Mouse (Mus musculus): ENCODE measurements at regions not wholly inside any gene's neighbourhood (a gene's known extent, or its start where the extent isn't known, plus 50 kb on each side); places are given as distances from the start of the nearest gene placed in this dataset.

DNA sequence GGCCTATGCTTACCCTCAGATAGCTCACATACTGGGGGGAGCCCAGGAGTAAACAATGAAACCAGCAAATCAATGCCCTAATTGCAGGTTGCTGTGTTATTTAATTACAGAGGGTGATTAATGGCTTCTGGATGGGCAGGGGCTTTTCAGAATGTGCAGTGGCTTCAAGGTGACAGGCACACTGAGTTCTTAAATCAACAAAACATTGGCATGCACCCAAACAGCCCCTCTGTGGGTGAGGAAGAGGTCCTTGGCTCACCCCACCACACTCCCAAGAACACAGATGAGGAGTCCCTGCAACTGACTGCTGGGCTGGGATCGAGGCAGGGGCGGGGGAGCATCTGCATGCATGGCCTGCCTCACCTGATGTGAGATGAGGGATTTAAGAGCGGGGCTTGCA lies 255.5 kb downstream of the Cryba4 start:
- 41% methylated on average over 3 of the region's 3 CpGs for WGBS
- Histone ChIP-seq H3K9ac (ENCODE audit: low read length) (no peak overlapping the region), H3K27me3 (ENCODE audit: control insufficient read depth, insufficient read depth, low read length) (no peaks in the 10 kb centered on the region), H3K9me3 (ENCODE audit: control insufficient read depth, low read length) (no peaks in the 10 kb centered on the region), H3K27ac (replicated peaks) (no peak overlapping the region), H3K4me3 (ENCODE audit: low read depth, low read length) (no peak overlapping the region), H3K4me1 (replicated peaks; ENCODE audit: control insufficient read depth, insufficient read depth) (no peaks in the 10 kb centered on the region), H3K36me3 (ENCODE audit: control insufficient read depth, insufficient read depth, low read length) (no peaks in the 10 kb centered on the region), H3K4me2 (replicated peaks; ENCODE audit: low read depth) (no peak overlapping the region)
- no peak for DNase-seq (ENCODE audit: low spot score)
- TF ChIP-seq EP300 (optimal IDR thresholded peaks at IDR 0.05), result no peak
- no peak for TF ChIP-seq CTCF (IDR thresholded peaks at IDR 0.05; ENCODE audit: low read depth)
- no peak for ATAC-seq (ENCODE audit: low FRiP score, low TSS enrichment)

DNA sequence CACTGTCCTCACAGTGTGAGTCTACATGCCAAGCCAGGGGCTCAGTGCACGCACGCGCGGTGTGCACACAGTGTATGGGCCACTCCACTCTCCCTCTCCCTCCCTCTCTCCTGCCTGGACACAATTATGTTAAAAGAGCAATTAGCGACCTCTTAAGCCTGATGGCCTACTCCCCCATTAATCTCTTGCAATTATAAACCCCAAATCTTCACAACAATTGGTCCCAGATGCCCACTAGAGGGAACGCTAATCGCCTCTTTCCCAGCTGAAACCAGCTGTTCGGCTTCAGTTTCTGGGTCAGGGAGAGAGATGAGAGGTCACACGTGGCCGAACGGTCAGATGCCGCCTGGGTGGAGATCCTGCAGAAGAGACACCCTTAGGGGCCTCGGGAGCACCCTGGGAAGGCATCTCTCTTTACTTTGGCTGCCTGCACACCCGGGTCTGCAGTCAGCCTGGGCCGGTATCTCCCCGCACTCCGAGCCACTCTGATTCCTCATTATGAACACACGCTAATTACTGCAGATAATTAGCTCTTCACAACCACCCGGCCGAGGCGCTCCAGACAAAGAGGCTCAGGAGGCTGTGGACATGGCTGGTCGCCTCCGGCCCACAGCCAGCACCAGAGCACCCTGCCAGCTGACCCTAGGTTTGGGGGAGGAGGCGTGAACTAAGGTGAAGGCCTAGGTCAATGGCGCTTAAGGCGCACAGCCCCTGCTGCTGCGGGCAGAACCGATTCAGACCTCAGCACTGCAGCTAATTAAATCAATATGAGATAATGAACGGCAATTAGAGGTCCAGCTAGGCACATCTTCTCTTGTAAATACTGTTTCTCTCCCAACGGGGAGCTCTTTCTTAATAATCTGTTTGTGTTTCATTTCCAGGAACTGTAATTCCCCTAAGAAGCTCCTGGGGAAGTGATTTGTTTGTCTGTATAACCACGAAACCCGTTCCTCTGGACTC lies 250.3 kb downstream of the Cryba4 start:
- H3K27me3 ChIP-seq (ENCODE audit: control insufficient read depth, insufficient read depth, low read length), result no peaks in the 10 kb centered on the region
- H3K9ac ChIP-seq (ENCODE audit: low read length), result no peak overlapping the region
- H3K4me1 ChIP-seq (replicated peaks; ENCODE audit: control insufficient read depth, insufficient read depth), result no peaks in the 10 kb centered on the region
- no peak overlapping the region for H3K4me2 ChIP-seq (replicated peaks; ENCODE audit: low read depth)
- peak; percentile 40 for TF ChIP-seq CTCF (IDR thresholded peaks at IDR 0.05; ENCODE audit: low read depth)
- TF ChIP-seq EP300 (optimal IDR thresholded peaks at IDR 0.05), result no peak
- DNase-seq (ENCODE audit: low spot score) (no peak), ATAC-seq (ENCODE audit: low FRiP score, low TSS enrichment) (peak; percentile 38)
- H3K4me3 ChIP-seq (ENCODE audit: low read depth, low read length), result no peak overlapping the region
- no peaks in the 10 kb centered on the region for H3K9me3 ChIP-seq (ENCODE audit: control insufficient read depth, low read length)
- WGBS, result 30% methylated on average over 32 of the region's 32 CpGs
- no peaks in the 10 kb centered on the region for H3K36me3 ChIP-seq (ENCODE audit: control insufficient read depth, insufficient read depth, low read length)
- H3K27ac ChIP-seq (replicated peaks), result no peak overlapping the region

DNA sequence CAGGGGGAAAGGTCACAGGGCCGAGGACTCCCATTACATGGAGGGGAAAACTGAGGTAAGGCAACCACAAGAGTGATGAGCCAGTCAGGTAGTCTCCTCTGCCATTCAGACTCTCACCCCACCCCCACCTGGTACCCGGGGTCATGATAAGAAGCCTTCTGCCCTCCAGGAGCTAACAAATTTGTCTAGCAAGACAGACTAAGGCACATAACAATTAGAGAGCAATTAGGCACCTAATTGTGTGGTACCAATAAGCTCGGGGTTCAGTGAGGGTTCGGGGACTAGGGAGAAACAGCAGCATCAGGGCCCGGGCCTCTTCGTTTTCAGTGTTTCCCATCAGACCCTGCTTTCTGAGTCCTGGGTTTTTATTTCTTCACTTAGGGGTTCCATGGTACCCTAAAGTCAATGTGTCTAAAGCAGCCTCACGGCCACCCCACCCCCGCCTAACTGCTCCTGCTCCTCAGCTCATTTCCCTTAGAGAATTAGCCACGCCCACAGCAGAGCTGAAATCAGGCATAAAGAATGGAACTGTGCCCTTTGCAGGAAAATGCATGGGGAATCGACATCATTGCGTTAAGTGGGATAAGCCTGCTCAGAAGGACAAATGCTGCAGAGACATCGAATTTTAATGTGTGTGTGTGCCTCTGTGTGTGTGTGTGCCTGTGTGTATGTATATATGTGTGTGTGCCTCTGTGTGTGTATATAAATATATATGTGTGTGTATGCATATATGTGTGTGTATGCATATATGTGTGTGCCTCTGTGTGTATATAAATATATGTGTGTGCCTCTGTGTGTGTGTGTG lies 249.3 kb downstream of the Cryba4 start:
- H3K27me3 ChIP-seq (ENCODE audit: control insufficient read depth, insufficient read depth, low read length), result no peaks in the 10 kb centered on the region
- DNase-seq (ENCODE audit: low spot score) (no peak), ATAC-seq (ENCODE audit: low FRiP score, low TSS enrichment) (no peak)
- H3K9ac ChIP-seq (ENCODE audit: low read length), result no peak overlapping the region
- H3K27ac ChIP-seq (replicated peaks), result no peak overlapping the region
- 64% methylated on average over 12 of the region's 12 CpGs for WGBS
- TF ChIP-seq CTCF (IDR thresholded peaks at IDR 0.05; ENCODE audit: low read depth) (no peak), EP300 (optimal IDR thresholded peaks at IDR 0.05) (no peak)
- no peak overlapping the region for H3K4me2 ChIP-seq (replicated peaks; ENCODE audit: low read depth)
- no peak overlapping the region for H3K4me3 ChIP-seq (ENCODE audit: low read depth, low read length)
- H3K36me3 ChIP-seq (ENCODE audit: control insufficient read depth, insufficient read depth, low read length), result no peaks in the 10 kb centered on the region
- no peaks in the 10 kb centered on the region for H3K9me3 ChIP-seq (ENCODE audit: control insufficient read depth, low read length)
- no peaks in the 10 kb centered on the region for H3K4me1 ChIP-seq (replicated peaks; ENCODE audit: control insufficient read depth, insufficient read depth)

DNA sequence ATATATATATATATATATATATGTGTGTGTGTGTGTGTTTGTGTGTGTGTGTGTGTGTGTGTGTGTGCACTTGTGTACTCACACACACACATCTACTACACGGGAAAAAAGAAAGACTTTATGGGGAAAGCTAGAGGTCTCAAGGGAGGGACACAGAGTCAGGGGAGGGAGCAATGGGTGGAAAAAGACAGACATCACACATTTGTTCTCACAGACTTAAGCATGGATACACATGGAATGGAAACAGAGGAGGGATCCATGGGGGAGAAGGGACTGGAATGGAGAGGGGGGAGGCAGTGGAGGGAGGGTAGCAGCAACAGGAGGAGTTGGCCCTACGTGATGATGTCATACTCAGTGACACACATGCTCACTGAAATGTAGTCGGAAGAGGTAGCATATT lies 248.3 kb downstream of the Cryba4 start:
- no peaks in the 10 kb centered on the region for H3K4me1 ChIP-seq (replicated peaks; ENCODE audit: control insufficient read depth, insufficient read depth)
- no peaks in the 10 kb centered on the region for H3K9me3 ChIP-seq (ENCODE audit: control insufficient read depth, low read length)
- H3K27me3 ChIP-seq (ENCODE audit: control insufficient read depth, insufficient read depth, low read length), result no peaks in the 10 kb centered on the region
- TF ChIP-seq CTCF (IDR thresholded peaks at IDR 0.05; ENCODE audit: low read depth) (no peak), EP300 (optimal IDR thresholded peaks at IDR 0.05) (no peak)
- no peak overlapping the region for H3K27ac ChIP-seq (replicated peaks)
- no peak overlapping the region for H3K9ac ChIP-seq (ENCODE audit: low read length)
- H3K4me2 ChIP-seq (replicated peaks; ENCODE audit: low read depth), result no peak overlapping the region
- WGBS, result 65% methylated on average over 3 of the region's 3 CpGs
- DNase-seq (ENCODE audit: low spot score) (no peak), ATAC-seq (ENCODE audit: low FRiP score, low TSS enrichment) (no peak)
- no peaks in the 10 kb centered on the region for H3K36me3 ChIP-seq (ENCODE audit: control insufficient read depth, insufficient read depth, low read length)
- H3K4me3 ChIP-seq (ENCODE audit: low read depth, low read length), result no peak overlapping the region

DNA sequence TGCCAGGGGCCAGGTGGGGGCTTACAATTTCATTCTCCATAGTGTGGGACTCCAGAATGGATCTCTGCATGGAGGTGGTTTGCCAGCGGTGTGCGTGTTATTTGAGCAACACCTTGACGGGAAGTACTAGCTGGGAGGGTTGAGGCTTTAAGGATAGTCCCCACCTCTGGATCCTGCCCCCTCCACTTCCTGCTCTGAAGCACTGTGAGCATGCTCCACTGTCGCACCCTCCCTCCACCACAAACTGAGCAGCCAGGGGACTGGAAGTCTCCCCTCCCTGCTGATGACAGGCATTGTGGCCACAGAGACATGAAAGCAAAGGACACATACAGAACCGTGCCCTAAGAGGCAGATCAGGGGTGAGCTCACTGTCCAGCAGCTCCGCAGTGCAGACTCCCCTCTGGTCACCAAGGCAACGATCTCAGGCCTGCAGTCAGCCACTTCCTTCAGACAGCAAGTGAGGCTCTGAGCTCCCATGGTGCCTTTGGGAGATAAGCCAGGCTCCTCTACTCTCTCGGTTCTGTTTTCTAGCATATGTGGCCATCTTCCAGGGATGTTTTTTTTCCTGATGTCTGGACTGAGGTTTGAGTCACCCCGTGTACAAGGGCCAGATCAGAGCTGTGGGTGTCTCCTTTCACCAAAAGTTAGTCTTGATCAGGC lies 239.7 kb downstream of the Cryba4 start:
- H3K9ac ChIP-seq (ENCODE audit: low read length), result no peak overlapping the region
- ATAC-seq (ENCODE audit: low FRiP score, low TSS enrichment) (no peak; the same call in 1 of the 2 replicates), DNase-seq (ENCODE audit: low spot score) (no peak)
- H3K4me3 ChIP-seq (ENCODE audit: low read depth, low read length), result no peak overlapping the region
- H3K36me3 ChIP-seq (ENCODE audit: control insufficient read depth, insufficient read depth, low read length), result no peaks in the 10 kb centered on the region
- H3K27ac ChIP-seq (replicated peaks), result no peak overlapping the region
- H3K27me3 ChIP-seq (ENCODE audit: control insufficient read depth, insufficient read depth, low read length), result no peaks in the 10 kb centered on the region
- no peaks in the 10 kb centered on the region for H3K9me3 ChIP-seq (ENCODE audit: control insufficient read depth, low read length)
- no peak for TF ChIP-seq CTCF (IDR thresholded peaks at IDR 0.05; ENCODE audit: low read depth)
- no peak for TF ChIP-seq EP300 (optimal IDR thresholded peaks at IDR 0.05)
- 21% methylated on average over 9 of the region's 9 CpGs for WGBS
- H3K4me2 ChIP-seq (replicated peaks; ENCODE audit: low read depth), result no peak overlapping the region
- H3K4me1 ChIP-seq (replicated peaks; ENCODE audit: control insufficient read depth, insufficient read depth), result no peaks in the 10 kb centered on the region

Data from stomach, postnatal 0 days (tissue).